Mouse (Mus musculus): ENCODE results near the gene Xylt1.
A peak's percentile ranks its signal among the peaks of the same experiment; 100 is the strongest.

Gene Xylt1

GRCm38 (mm10) chr7:117435091-117435490 lies 54.3 kb downstream of the Xylt1 start:
- no peak for DNase-seq (ENCODE audit: low spot score in 2 of 2)

- DNase-seq (ENCODE audit: low spot score in 2 of 2) = no peak
These were observed 55.1 kb downstream of the Xylt1 start for GRCm38 (mm10) chr7:117435730-117436441.

DNA sequence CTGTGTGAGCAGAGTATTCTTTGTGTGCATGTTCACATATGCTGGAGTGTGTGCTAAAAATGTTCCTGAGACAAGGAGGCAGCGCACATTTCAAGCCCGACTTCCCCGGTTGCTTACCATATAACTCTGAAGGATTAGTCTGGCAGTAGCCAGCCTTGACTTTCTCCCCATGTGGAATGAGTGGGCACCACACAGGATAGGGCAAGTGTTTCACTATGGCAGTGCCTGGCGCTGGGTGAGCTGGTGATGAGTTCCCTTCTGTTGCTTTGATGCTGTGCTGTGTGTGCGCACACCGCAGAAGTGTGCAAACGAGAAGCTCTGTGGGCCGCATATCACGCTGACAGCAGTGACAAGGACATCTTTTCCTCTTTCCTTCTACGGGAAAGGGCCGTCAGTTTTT lies 56.1 kb downstream of the Xylt1 start:
- no peak for DNase-seq (ENCODE audit: low spot score in 2 of 2)

DNA sequence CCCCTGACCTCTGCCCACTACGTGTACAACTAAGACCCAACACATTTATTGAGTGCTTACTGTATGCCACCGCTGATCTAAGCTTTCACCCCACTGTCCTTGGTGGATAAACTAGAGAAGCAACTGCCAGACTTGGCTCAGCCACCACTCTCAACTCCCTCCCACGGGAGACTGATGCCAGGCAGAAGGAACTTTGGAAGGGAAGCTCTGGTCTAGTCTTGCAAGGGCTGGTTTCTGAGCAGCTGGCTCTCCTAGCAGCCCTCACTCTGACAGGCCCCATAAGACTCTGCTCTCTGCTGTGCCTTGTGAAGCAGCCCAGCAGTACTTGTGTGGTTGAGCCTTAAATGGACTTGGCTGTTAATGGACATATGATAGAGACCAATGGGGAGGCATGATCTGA lies 60.2 kb downstream of the Xylt1 start:
- no peak for DNase-seq (ENCODE audit: low spot score in 2 of 2)

DNA sequence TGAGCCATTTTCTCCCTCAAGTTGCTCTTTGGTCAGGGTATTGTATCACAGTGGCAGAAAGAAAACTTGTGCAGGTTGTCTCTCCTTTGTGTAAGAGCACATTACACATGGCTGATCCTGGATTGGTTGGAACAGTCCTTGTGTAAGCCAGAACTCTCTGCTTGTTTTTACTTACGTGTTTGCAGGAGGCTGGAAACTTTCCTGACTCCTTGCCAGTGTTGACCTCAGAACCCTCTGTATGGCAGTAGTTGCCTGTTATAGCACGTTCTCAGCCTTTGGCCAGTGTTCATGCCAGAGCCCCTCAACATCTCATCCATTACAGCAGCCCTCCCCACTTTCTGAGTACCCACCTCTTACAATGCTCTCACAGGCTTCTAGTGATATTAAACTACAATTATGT lies 61.9 kb downstream of the Xylt1 start:
- no peak for DNase-seq (ENCODE audit: low spot score in 2 of 2)

DNA sequence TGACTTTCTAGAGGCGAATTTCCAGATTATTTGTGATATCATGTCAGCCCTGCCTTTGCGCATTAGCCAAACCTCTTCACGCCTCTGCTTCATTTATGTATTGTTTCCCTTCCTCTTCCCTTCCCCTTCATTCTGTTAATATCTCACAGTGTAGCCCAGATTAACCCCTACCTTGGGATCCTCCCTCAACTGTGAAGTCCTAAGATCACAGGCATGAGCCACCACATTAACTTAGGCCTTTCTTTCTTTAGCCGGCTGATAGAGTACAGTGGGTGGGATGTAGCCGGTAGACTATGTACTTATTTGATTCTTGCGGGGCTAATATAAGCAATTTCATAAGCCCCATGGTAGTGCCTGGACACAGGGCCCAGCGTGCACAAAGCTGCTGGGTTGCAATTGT lies 62.4 kb downstream of the Xylt1 start:
- DNase-seq (ENCODE audit: low spot score in 2 of 2) = no peak

GRCm38 (mm10) chr7:117445471-117445870 lies 64.7 kb downstream of the Xylt1 start:
- peak; percentile 74 for DNase-seq (ENCODE audit: low spot score in 2 of 2)

- no peak for DNase-seq (ENCODE audit: low spot score in 2 of 2)
These were observed 68.8 kb downstream of the Xylt1 start for GRCm38 (mm10) chr7:117449605-117450004.

DNA sequence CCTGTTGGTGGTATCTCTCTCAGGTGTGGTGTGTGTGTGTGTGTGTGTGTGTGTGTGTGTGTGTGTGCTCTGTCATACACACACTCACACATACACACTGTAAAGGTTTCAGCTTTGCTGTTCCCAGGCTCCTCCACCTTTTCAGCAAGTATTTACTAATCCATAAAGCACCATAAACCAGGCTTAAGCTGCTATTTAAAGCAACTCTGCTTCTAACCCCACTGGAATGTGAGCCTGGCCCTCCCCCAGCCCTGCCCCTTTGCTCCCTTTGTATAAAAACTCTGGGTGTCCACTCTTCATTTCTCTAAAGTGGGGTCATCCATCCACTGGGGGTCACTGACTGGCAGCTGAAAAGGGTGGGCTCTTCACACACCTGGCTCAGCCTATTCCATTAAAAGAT lies 70.4 kb downstream of the Xylt1 start:
- DNase-seq (ENCODE audit: low spot score in 2 of 2) = no peak

GRCm38 (mm10) chr7:117452269-117452668 lies 71.5 kb downstream of the Xylt1 start:
- no peak for DNase-seq (ENCODE audit: low spot score in 2 of 2)

DNA sequence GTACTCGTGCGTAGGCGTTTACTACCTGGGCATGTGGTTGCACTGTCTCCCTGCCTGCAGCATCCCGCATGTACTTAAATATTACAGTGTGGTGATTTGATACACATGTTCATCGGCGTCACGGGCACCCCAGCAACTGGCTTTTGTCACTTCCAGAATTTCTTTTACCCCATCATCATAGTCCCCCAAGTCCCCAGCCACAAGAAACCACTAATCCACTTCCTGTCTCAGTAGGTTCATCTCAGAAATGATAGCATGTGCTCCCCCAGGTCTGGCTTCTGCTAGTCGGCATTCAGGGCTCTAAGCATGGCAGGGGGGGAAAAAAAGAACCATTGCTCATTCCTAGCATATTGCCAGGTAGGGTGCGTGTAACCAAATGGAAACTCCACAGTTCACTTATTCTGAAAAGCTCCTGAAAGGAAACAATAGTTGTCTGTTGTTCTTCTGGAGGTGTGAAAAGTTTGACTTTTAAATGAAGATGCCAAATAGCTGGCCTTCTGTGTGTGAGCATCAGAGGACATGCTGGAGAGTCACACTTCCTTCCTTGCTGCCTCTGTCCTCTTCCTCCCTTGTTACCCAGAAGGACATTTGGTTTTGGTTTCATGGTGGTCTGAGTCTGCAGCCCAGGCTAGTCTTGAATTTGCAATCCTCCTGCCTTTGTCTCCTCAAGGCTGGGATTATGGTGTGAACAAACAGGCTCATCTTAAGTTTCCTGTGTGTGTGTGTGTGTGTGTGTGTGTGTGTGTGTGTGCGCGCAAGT lies 74.2 kb downstream of the Xylt1 start:
- DNase-seq (ENCODE audit: low spot score in 2 of 2) = no peak

- DNase-seq (ENCODE audit: low spot score in 2 of 2) = peak in 1 of 2 experiments; percentile 12
These were observed 81.6 kb downstream of the Xylt1 start for GRCm38 (mm10) chr7:117462196-117462935.

DNA sequence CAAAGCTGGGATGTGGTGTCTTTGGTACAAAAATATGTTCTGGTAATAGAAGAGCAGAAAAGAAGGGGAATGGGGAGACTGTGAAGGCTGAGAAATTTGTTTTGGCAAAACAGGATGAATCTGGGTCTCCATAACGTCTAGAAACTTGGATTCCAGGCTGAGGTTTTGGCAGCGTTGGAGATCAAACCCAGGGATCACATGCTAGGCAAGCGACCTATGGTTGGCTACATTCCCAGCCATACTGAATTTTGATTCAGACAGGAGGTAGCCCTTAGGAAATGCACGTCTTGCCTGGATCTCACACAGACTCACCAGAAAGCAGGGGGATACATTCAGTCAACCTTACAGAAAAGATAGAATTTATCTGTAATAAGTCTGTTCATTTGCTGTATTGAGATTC lies 84.2 kb downstream of the Xylt1 start:
- DNase-seq (ENCODE audit: low spot score in 2 of 2) = no peak

GRCm38 (mm10) chr7:117466006-117466780 lies 85.4 kb downstream of the Xylt1 start:
- no peak for DNase-seq (ENCODE audit: low spot score in 2 of 2)

DNA sequence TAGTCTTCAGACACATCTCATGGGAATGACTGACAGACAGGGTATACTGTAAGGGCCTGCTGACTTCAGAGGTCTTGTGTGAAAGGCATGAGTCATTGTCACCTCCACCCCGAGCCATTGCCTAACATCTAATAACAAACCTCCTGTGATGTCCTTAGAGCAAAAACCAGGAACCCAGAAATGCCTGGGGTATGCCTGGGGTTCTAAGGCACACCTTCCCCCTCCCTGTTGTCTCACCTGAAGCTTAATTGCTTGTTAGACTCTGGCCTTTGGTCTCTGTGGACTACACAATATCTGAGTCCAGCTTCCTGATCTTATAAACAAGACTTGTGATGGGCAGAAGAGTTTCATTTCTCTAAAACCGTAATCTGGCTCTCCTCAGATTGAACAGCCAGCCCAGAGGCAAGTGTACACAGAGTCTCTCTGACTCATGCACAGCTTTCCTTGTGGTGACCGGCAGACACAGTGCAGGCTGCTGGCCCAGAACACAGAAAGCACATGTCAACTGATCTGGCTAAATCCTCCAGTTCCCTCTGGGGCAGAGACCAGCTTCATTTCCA lies 89.5 kb downstream of the Xylt1 start:
- DNase-seq (ENCODE audit: low spot score in 2 of 2) = peak; percentile 59 to 61

GRCm38 (mm10) chr7:117472055-117472780 lies 91.4 kb downstream of the Xylt1 start:
- no peak for DNase-seq (ENCODE audit: low spot score in 2 of 2)

DNA sequence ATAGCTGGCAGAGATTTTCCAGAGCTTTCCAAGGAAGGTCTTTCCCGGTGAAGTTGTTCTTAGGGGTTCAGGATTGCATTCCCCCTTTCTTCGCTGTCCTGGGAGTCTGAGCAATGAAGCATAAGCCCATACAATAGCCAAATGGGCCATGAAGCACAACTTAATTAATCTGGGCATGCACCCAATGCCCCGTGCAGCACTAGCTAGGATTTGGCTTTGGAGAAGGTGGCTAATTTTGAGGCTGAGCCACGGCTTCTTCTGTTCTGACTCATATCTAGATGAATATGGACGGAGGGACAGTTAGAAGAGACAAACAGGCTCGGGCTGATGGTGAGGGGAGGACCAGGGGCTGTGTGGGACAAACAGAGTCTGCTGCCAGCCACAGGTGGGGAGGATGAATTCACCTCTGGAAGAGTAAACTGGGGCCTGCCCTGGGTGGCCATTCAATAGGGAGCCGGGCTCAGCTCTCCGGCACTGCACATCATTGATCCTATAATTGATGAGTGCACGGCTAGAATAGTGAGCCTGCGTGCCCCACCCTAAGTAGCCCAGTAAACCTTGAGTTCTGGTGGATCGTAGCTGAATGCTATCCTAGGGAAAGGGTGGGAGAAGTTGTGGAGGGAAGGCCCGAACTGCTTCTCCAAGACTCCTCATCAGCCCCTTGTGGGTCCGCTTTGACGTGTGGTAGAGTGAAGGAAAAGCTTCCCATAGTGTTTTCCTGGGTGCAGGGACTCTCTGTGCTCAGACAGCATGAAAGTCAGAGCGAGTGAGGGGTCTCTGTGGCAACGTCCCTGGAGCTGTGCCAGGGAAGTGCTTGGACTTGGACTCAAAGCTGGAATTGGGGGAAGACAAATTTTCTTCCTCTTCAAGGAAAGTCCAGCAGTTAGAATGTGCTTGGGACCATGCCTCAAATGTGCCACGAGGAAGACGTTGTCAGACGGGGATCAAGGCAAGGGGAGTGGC lies 92.3 kb downstream of the Xylt1 start:
- no peak for DNase-seq (ENCODE audit: low spot score in 2 of 2)

- DNase-seq (ENCODE audit: low spot score in 2 of 2) = no peak
These were observed 93.5 kb downstream of the Xylt1 start for GRCm38 (mm10) chr7:117474302-117474701.

DNA sequence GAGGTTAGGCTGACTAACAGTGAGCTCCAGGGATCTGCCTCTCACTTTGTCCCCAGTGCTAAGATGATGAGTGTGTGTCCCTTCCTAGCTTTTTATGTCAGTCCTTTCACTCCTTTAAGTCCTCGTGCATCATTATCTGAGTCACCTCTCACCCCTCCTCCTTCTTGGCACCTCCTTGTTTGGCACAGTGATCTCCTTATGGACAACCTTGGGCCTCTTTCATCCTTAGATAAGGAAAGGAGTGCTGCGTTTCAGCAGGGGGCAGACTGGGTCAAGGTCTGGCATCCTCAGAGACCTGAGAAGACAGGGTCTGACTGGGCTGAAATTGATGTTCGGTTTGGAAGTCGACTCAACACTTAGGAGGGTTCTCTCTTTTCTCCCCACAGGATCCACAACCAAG lies 94.3 kb downstream of the Xylt1 start:
- no peak for DNase-seq (ENCODE audit: low spot score in 2 of 2)

DNA sequence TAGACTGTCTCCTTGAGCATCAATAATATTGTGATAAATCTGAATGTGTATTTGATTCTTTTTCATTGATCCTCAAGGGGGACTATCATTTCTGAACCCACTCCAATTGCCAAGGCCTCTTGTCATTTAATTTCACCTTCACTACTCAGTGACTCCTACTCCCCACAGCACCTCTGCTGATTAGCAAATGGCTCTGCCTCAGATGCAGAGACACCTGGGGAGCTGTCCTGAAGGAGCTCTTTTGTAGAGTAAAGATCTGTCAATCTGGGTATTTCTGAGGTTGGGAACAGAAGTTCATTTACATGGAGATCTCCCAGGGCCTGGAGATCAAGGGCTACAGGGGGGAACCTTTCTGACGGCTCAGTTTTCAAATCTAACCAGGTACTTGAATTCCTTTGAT lies 98.2 kb downstream of the Xylt1 start:
- DNase-seq (ENCODE audit: low spot score in 2 of 2) = no peak
